Mouse (Mus musculus): ENCODE data around the gene AW549877. TPM values are rescaled to one million over a fixed set of nuclear protein-coding genes. Genes with fewer than 3 reads are reported as not detected.
A peak's percentile ranks its signal among the peaks of the same experiment; 100 is the strongest.

Gene AW549877
- 14.5 and 22.5 TPM in 2 replicates for total RNA-seq (2014; fragmentation: Nextera tagmentation)
- total RNA-seq (2017) = 8.2 and 14.3 TPM in 2 replicates

- ATAC-seq (replicated peaks; ENCODE audit: low FRiP score, low TSS enrichment, poor library complexity, severe bottlenecking) = peak; percentile 98
Observed at GRCm38 (mm10) chr15:3995448-3996266, at the start of gene AW549877. Gene AW549877 (minus strand): TSS chr15:3995744.

GRCm38 (mm10) chr15:4043032-4043471, 47.5 kb upstream of the AW549877 start:
- ATAC-seq (replicated peaks; ENCODE audit: low FRiP score, low TSS enrichment, poor library complexity, severe bottlenecking) = peak; percentile 77

- ATAC-seq (replicated peaks; ENCODE audit: low FRiP score, low TSS enrichment, poor library complexity, severe bottlenecking) = 0 out of 2 replicates have a peak, but pooled peaks have one; percentile 11
Observed at GRCm38 (mm10) chr15:4042423-4042822, 46.9 kb upstream of the AW549877 start.

GRCm38 (mm10) chr15:4033168-4034004, 37.8 kb upstream of the AW549877 start:
- ATAC-seq (replicated peaks; ENCODE audit: low FRiP score, low TSS enrichment, poor library complexity, severe bottlenecking) = no peak

- ATAC-seq (replicated peaks; ENCODE audit: low FRiP score, low TSS enrichment, poor library complexity, severe bottlenecking) = no peak
Observed at GRCm38 (mm10) chr15:4028960-4029359, 33.4 kb upstream of the AW549877 start.

- ATAC-seq (replicated peaks; ENCODE audit: low FRiP score, low TSS enrichment, poor library complexity, severe bottlenecking) = no peak
Observed at GRCm38 (mm10) chr15:4028411-4028700, 32.8 kb upstream of the AW549877 start.

GRCm38 (mm10) chr15:4027671-4028410, 32.3 kb upstream of the AW549877 start:
- ATAC-seq (replicated peaks; ENCODE audit: low FRiP score, low TSS enrichment, poor library complexity, severe bottlenecking) = no peak; the same call in 1 of the 2 replicates

GRCm38 (mm10) chr15:4026831-4027584, 31.5 kb upstream of the AW549877 start:
- ATAC-seq (replicated peaks; ENCODE audit: low FRiP score, low TSS enrichment, poor library complexity, severe bottlenecking) = peak; percentile 85

GRCm38 (mm10) chr15:4026231-4026773, 30.8 kb upstream of the AW549877 start, which contains the start of gene Oxct1:
Gene Oxct1 (plus strand): TSS chr15:4026383.
- peak; percentile 95 for ATAC-seq (replicated peaks; ENCODE audit: low FRiP score, low TSS enrichment, poor library complexity, severe bottlenecking)

- no peak for ATAC-seq (replicated peaks; ENCODE audit: low FRiP score, low TSS enrichment, poor library complexity, severe bottlenecking)
Observed at GRCm38 (mm10) chr15:4025508-4025904, 30.0 kb upstream of the AW549877 start.

GRCm38 (mm10) chr15:4024726-4025507, 29.4 kb upstream of the AW549877 start:
- no peak for ATAC-seq (replicated peaks; ENCODE audit: low FRiP score, low TSS enrichment, poor library complexity, severe bottlenecking)

- no peak for ATAC-seq (replicated peaks; ENCODE audit: low FRiP score, low TSS enrichment, poor library complexity, severe bottlenecking)
Observed at GRCm38 (mm10) chr15:4023747-4024146, 28.2 kb upstream of the AW549877 start.

- no peak for ATAC-seq (replicated peaks; ENCODE audit: low FRiP score, low TSS enrichment, poor library complexity, severe bottlenecking)
Observed at GRCm38 (mm10) chr15:4020711-4021110, 25.2 kb upstream of the AW549877 start.

- no peak for ATAC-seq (replicated peaks; ENCODE audit: low FRiP score, low TSS enrichment, poor library complexity, severe bottlenecking)
Observed at GRCm38 (mm10) chr15:4013873-4014272, 18.3 kb upstream of the AW549877 start.

GRCm38 (mm10) chr15:4000536-4000935, 5.0 kb upstream of the AW549877 start:
- no peak for ATAC-seq (replicated peaks; ENCODE audit: low FRiP score, low TSS enrichment, poor library complexity, severe bottlenecking)

- ATAC-seq (replicated peaks; ENCODE audit: low FRiP score, low TSS enrichment, poor library complexity, severe bottlenecking) = no peak
Observed at GRCm38 (mm10) chr15:3999144-3999543, 3.6 kb upstream of the AW549877 start.

- no peak for ATAC-seq (replicated peaks; ENCODE audit: low FRiP score, low TSS enrichment, poor library complexity, severe bottlenecking)
Observed at GRCm38 (mm10) chr15:3996267-3997010, 895 bp upstream of the AW549877 start.
